Mouse (Mus musculus) heart, embryonic 16.5 days (tissue): Measurements from ENCODE around the gene Cdpf1. TPM values are rescaled to one million over a fixed set of nuclear protein-coding genes. Genes with fewer than 3 reads are reported as not detected.

Experiments used
- ATAC-seq: fragments of 200-750 bp; cut with Nextera tagmentation; replicated peaks from 2 replicates; pipeline ENCODE4 v1.8.0; 2017; ENCODE audit warnings: moderate number of reproducible peaks; ENCODE audit not compliant: insufficient read depth, low FRiP score; ENCODE audit errors: extremely low read depth
- H3K27ac ChIP-seq: fragments of 300-500 bp; sonication (generic); 2 replicates; pipeline ENCODE4 v1.5.1; 2014; ENCODE audit warnings: mild to moderate bottlenecking, low read length, control low read depth, moderate library complexity
- H3K27me3 ChIP-seq: fragments of 300-500 bp; sonication (generic); 2 replicates; pipeline ENCODE4 v1.6.1; 2014; ENCODE audit warnings: low read length, mixed read lengths; ENCODE audit not compliant: control insufficient read depth, insufficient read depth
- H3K36me3 ChIP-seq: fragments of 300-500 bp; sonication (generic); 2 replicates; pipeline ENCODE4 v1.6.1; 2014; ENCODE audit not compliant: control insufficient read depth, insufficient read depth
- H3K4me1 ChIP-seq: fragments of 300-500 bp; sonication (generic); 2 replicates; pipeline ENCODE4 v1.6.1; 2014; ENCODE audit warnings: low read length, mixed read lengths; ENCODE audit not compliant: control insufficient read depth, insufficient read depth
- H3K4me2 ChIP-seq: fragments of 300-500 bp; sonication (generic); 2 replicates; pipeline ENCODE4 v1.6.1; 2014; ENCODE audit warnings: low read depth, mild to moderate bottlenecking, control low read depth, low read length
- H3K4me3 ChIP-seq: fragments of 300-500 bp; sonication (generic); 2 replicates; pipeline ENCODE4 v1.5.1; 2014; ENCODE audit warnings: mild to moderate bottlenecking, control low read depth, low read length
- H3K9ac ChIP-seq: fragments of 300-500 bp; sonication (generic); 2 replicates; pipeline ENCODE4 v1.6.1; 2014; ENCODE audit warnings: low read length, control low read depth
- H3K9me3 ChIP-seq: fragments of 300-500 bp; sonication (generic); replicated peaks from 2 replicates; pipeline ENCODE4 v1.6.1; 2016; ENCODE audit warnings: low read length; ENCODE audit not compliant: control insufficient read depth
- WGBS: fragments of 180-500 bp; shearing (Covaris S2); extraction: QIAGEN DNeasy Blood & Tissue Kit; methylation state at CpG from one replicate; pipeline ENCODE4 v1.1.7; 2014; 5-methylcytosine and 5-hydroxymethylcytosine counted together
- polyA plus RNA-seq: library from polyadenylated mRNA; unstranded; fragments of >200 nt; fragmentation: Nextera tagmentation; extraction: Ambion mirVana; gene quantifications from 2 replicates; pipeline ENCODE4 v1.2.1, GENCODE M21; 2015

Cdpf1 gene
- polyA plus RNA-seq, 1 experiment from 2014 or later = 48.8 TPM

- WGBS = 2% methylated on average over 36 of the region's 36 CpGs
- H3K9ac ChIP-seq = peak overlapping the region; percentile 94
- peaks cover 19% of the 10 kb centered on the region for H3K4me1 ChIP-seq
- peak overlapping the region; percentile 76 for H3K4me2 ChIP-seq
- peak overlapping the region; percentile 85 for H3K4me3 ChIP-seq
- no peaks in the 10 kb centered on the region for H3K27me3 ChIP-seq
- H3K27ac ChIP-seq = peak overlapping the region; percentile 100
- ATAC-seq = peak; percentile 81
- H3K36me3 ChIP-seq = peaks cover 3% of the 10 kb centered on the region; the same call in 1 of the 2 replicates
- H3K9me3 ChIP-seq = 0 out of 2 replicates have a peak, but pooled peaks cover 4% of the 10 kb centered on the region
Observed at GRCm38 (mm10) chr15:85810806-85811521, 533 bp downstream of the Cdpf1 start.

GRCm38 (mm10) chr15:85810462-85810805 lies 1.1 kb downstream of the Cdpf1 start:
- peak overlapping the region; percentile 76 for H3K4me2 ChIP-seq
- whole genome bisulfite sequencing = 36% methylated on average over 5 of the region's 5 CpGs
- peak overlapping the region; percentile 94 for H3K9ac ChIP-seq
- H3K27me3 ChIP-seq = no peaks in the 10 kb centered on the region
- peak overlapping the region; percentile 100 for H3K27ac ChIP-seq
- H3K36me3 ChIP-seq = peaks cover 3% of the 10 kb centered on the region; the same call in 1 of the 2 replicates
- H3K9me3 ChIP-seq = 0 out of 2 replicates have a peak, but pooled peaks cover under 1% of the 10 kb centered on the region
- H3K4me3 ChIP-seq = peak overlapping the region; percentile 85
- ATAC-seq = peak; percentile 15; the same call in 1 of the 2 replicates
- H3K4me1 ChIP-seq = peaks cover 19% of the 10 kb centered on the region

- peaks cover 19% of the 10 kb centered on the region for H3K4me1 ChIP-seq
- H3K9me3 ChIP-seq = no peaks in the 10 kb centered on the region
- no peak overlapping the region for H3K27ac ChIP-seq
- no peaks in the 10 kb centered on the region for H3K27me3 ChIP-seq
- no peak overlapping the region for H3K4me3 ChIP-seq
- H3K36me3 ChIP-seq = peaks cover 3% of the 10 kb centered on the region; the same call in 1 of the 2 replicates
- no peak for ATAC-seq
- 83% methylated on average over 12 of the region's 12 CpGs for WGBS
- no peak overlapping the region for H3K4me2 ChIP-seq
- H3K9ac ChIP-seq = no peak overlapping the region
Observed at GRCm38 (mm10) chr15:85809091-85809490, 2.4 kb downstream of the Cdpf1 start.

- Histone ChIP-seq H3K4me3 (no peak overlapping the region), H3K9ac (0 out of 2 replicates have a peak overlapping the region, but pooled peaks have one; percentile 3), H3K4me1 (peaks cover 19% of the 10 kb centered on the region), H3K27me3 (no peaks in the 10 kb centered on the region), H3K27ac (peak overlapping the region; percentile 9; the same call in 1 of the 2 replicates), H3K9me3 (no peaks in the 10 kb centered on the region), H3K4me2 (no peak overlapping the region), H3K36me3 (peaks cover 3% of the 10 kb centered on the region; the same call in 1 of the 2 replicates)
- WGBS = 62% methylated on average over 8 of the region's 8 CpGs
- no peak for ATAC-seq
Observed at GRCm38 (mm10) chr15:85808434-85808833, 3.1 kb downstream of the Cdpf1 start.

- H3K27ac ChIP-seq = peak overlapping the region; percentile 9; the same call in 1 of the 2 replicates
- H3K4me2 ChIP-seq = no peak overlapping the region
- 0 out of 2 replicates have a peak overlapping the region, but pooled peaks have one; percentile 3 for H3K9ac ChIP-seq
- WGBS = 76% methylated on average over 6 of the region's 6 CpGs
- no peaks in the 10 kb centered on the region for H3K9me3 ChIP-seq
- no peak for ATAC-seq
- H3K36me3 ChIP-seq = peaks cover 3% of the 10 kb centered on the region; the same call in 1 of the 2 replicates
- H3K4me1 ChIP-seq = peaks cover 23% of the 10 kb centered on the region
- no peak overlapping the region for H3K4me3 ChIP-seq
- no peaks in the 10 kb centered on the region for H3K27me3 ChIP-seq
Observed at GRCm38 (mm10) chr15:85808031-85808430, 3.5 kb downstream of the Cdpf1 start.

GRCm38 (mm10) chr15:85807404-85807803 lies 4.1 kb downstream of the Cdpf1 start:
- Histone ChIP-seq H3K9me3 (no peaks in the 10 kb centered on the region), H3K4me1 (peaks cover 26% of the 10 kb centered on the region), H3K4me2 (no peak overlapping the region), H3K4me3 (no peak overlapping the region), H3K36me3 (peaks cover 3% of the 10 kb centered on the region; the same call in 1 of the 2 replicates), H3K27me3 (no peaks in the 10 kb centered on the region), H3K27ac (no peak overlapping the region), H3K9ac (no peak overlapping the region)
- 80% methylated on average over 4 of the region's 4 CpGs for WGBS
- ATAC-seq = no peak

- no peaks in the 10 kb centered on the region for H3K9me3 ChIP-seq
- H3K36me3 ChIP-seq = peaks cover 3% of the 10 kb centered on the region; the same call in 1 of the 2 replicates
- H3K27ac ChIP-seq = no peak overlapping the region
- WGBS = 61% methylated on average over 4 of the region's 4 CpGs
- H3K27me3 ChIP-seq = no peaks in the 10 kb centered on the region
- H3K4me2 ChIP-seq = no peak overlapping the region
- H3K9ac ChIP-seq = no peak overlapping the region
- no peak for ATAC-seq
- H3K4me1 ChIP-seq = peaks cover 22% of the 10 kb centered on the region
- no peak overlapping the region for H3K4me3 ChIP-seq
Observed at GRCm38 (mm10) chr15:85806886-85807285, 4.6 kb downstream of the Cdpf1 start.

GRCm38 (mm10) chr15:85802931-85803330 lies 8.6 kb downstream of the Cdpf1 start:
- 75% methylated on average over 2 of the region's 2 CpGs for WGBS

GRCm38 (mm10) chr15:85798676-85799075 lies 12.8 kb downstream of the Cdpf1 start:
- Histone ChIP-seq H3K4me3 (no peak overlapping the region), H3K4me2 (no peak overlapping the region), H3K36me3 (peaks cover 20% of the 10 kb centered on the region), H3K27ac (peak overlapping the region; percentile 34), H3K27me3 (no peaks in the 10 kb centered on the region), H3K4me1 (peaks cover 7% of the 10 kb centered on the region), H3K9ac (no peak overlapping the region), H3K9me3 (no peaks in the 10 kb centered on the region)
- WGBS = 69% methylated on average over 8 of the region's 8 CpGs
- peak; percentile 32; the same call in 1 of the 2 replicates for ATAC-seq

More at GRCm38 (mm10) chr15:85802931-85803330, 8.6 kb downstream of the Cdpf1 start:
- H3K4me2 ChIP-seq = no peak overlapping the region
- no peaks in the 10 kb centered on the region for H3K27me3 ChIP-seq
- no peaks in the 10 kb centered on the region for H3K9me3 ChIP-seq
- H3K4me1 ChIP-seq = peaks cover 7% of the 10 kb centered on the region
- peaks cover 11% of the 10 kb centered on the region; the same call in 1 of the 2 replicates for H3K36me3 ChIP-seq
- H3K27ac ChIP-seq = peak overlapping the region; percentile 69
- no peak overlapping the region for H3K9ac ChIP-seq
- H3K4me3 ChIP-seq = no peak overlapping the region
- ATAC-seq = 0 out of 2 replicates have a peak, but pooled peaks have one; percentile 38
